19 mouse cellular contexts compared by ENCODE assay signal in genomic region chr6:7084370-7084769, GRCm38 (mm10).
DNase-seq lines count a peak whose midpoint lies in the region; ATAC-seq and TF ChIP-seq lines count a peak whose summit lies in the region.
"Had no signal": no experiment of that assay in that cellular context is flagged by ENCODE, and none has a peak within 500 bp of the region (broad histone marks: within the 10 kb centered on the region; RNA-seq: fewer than 3 reads in every experiment).

No protein-coding gene starts in this region.

- no peak overlapping the region for H3K27ac ChIP-seq in hindbrain, embryonic 14.5 days
- no peak overlapping the region for H3K27ac ChIP-seq in hindbrain, embryonic 10.5 days
- no peak overlapping the region for H3K27ac ChIP-seq in limb, embryonic 14.5 days (replicated peaks; ENCODE audit: low read depth, low read length)
- no peak overlapping the region for H3K27ac ChIP-seq in limb, embryonic 10.5 days
- H3K27ac ChIP-seq: forebrain, embryonic 15.5 days; kidney, embryonic 15.5 days; liver, embryonic 12.5 days; stomach, postnatal 0 days had no signal

- H3K4me3 ChIP-seq in hindbrain, embryonic 14.5 days (replicated peaks; ENCODE audit: low read length), result no peak overlapping the region
- no peak overlapping the region for H3K4me3 ChIP-seq in hindbrain, embryonic 10.5 days
- H3K4me3 ChIP-seq in limb, embryonic 14.5 days (replicated peaks; ENCODE audit: low read length), result no peak overlapping the region
- H3K4me3 ChIP-seq in limb, embryonic 10.5 days, result no peak overlapping the region
- H3K4me3 ChIP-seq: forebrain, embryonic 15.5 days; kidney, embryonic 15.5 days; liver, embryonic 12.5 days; megakaryocyte, embryonic 14.5 days had no signal

- TF ChIP-seq POLR2A in limb, embryonic 14.5 days (IDR thresholded peaks at IDR 0.05; ENCODE audit: borderline replicate concordance, extremely low read depth, insufficient read depth, insufficient read length), result no peak

- ATAC-seq in hindbrain, embryonic 14.5 days (ENCODE audit: low FRiP score), result peak; percentile 27; the same call in 1 of the 2 replicates
- 0 out of 2 replicates have a peak, but pooled peaks have one; percentile 44 for ATAC-seq in limb, embryonic 14.5 days (ENCODE audit: low FRiP score, low read depth)
- ATAC-seq: forebrain, embryonic 15.5 days; intestine, embryonic 16.5 days; liver, embryonic 12.5 days had no signal

- H3K9ac ChIP-seq in hindbrain, embryonic 14.5 days, result no peak overlapping the region
- H3K9ac ChIP-seq in limb, embryonic 14.5 days (ENCODE audit: low read depth, low read length, severe bottlenecking), result no peak overlapping the region
- H3K9ac ChIP-seq: forebrain, embryonic 15.5 days; kidney, embryonic 15.5 days; liver, embryonic 12.5 days had no signal

- no peaks in the 10 kb centered on the region for H3K27me3 ChIP-seq in hindbrain, embryonic 14.5 days (ENCODE audit: control insufficient read depth, insufficient read depth, low read length)
- H3K27me3 ChIP-seq in hindbrain, embryonic 10.5 days (ENCODE audit: insufficient read depth, poor library complexity, severe bottlenecking), result no peaks in the 10 kb centered on the region
- no peaks in the 10 kb centered on the region for H3K27me3 ChIP-seq in limb, embryonic 14.5 days (ENCODE audit: control insufficient read depth, insufficient read depth, low read length)
- H3K27me3 ChIP-seq in limb, embryonic 10.5 days (ENCODE audit: low read depth, poor library complexity, severe bottlenecking), result no peaks in the 10 kb centered on the region
- H3K27me3 ChIP-seq: forebrain, embryonic 15.5 days; kidney, embryonic 15.5 days; liver, embryonic 12.5 days; megakaryocyte, embryonic 14.5 days had no signal

- no peaks in the 10 kb centered on the region for H3K36me3 ChIP-seq in hindbrain, embryonic 14.5 days (replicated peaks; ENCODE audit: control insufficient read depth, insufficient read depth)
- no peaks in the 10 kb centered on the region for H3K36me3 ChIP-seq in hindbrain, embryonic 10.5 days
- no peaks in the 10 kb centered on the region for H3K36me3 ChIP-seq in limb, embryonic 14.5 days (ENCODE audit: control insufficient read depth, insufficient read depth, low read length)
- H3K36me3 ChIP-seq in limb, embryonic 10.5 days, result no peaks in the 10 kb centered on the region
- H3K36me3 ChIP-seq: forebrain, embryonic 15.5 days; kidney, embryonic 15.5 days; liver, embryonic 12.5 days had no signal

- WGBS in hindbrain, embryonic 14.5 days, result 63% methylated on average over 2 of the region's 2 CpGs
- WGBS in hindbrain, embryonic 10.5 days, result 76% methylated on average over 2 of the region's 2 CpGs
- 60% methylated on average over 2 of the region's 2 CpGs for WGBS in limb, embryonic 14.5 days
- 89% methylated on average over 2 of the region's 2 CpGs for WGBS in limb, embryonic 10.5 days

- no peak overlapping the region for H3K4me2 ChIP-seq in hindbrain, embryonic 14.5 days (replicated peaks)
- H3K4me2 ChIP-seq in limb, embryonic 14.5 days (replicated peaks; ENCODE audit: low read depth, low read length, severe bottlenecking), result no peak overlapping the region
- H3K4me2 ChIP-seq: forebrain, embryonic 15.5 days; kidney, embryonic 15.5 days; liver, embryonic 12.5 days had no signal

- no peak for DNase-seq in hindbrain, embryonic 14.5 days (ENCODE audit: low spot score)
- DNase-seq in hindbrain, embryonic 10.5 days (ENCODE audit: low spot score), result no peak
- DNase-seq in limb, embryonic 14.5 days (ENCODE audit: low spot score), result peak; percentile 44
- no peak for DNase-seq in limb, embryonic 10.5 days (ENCODE audit: low spot score)
- peak; percentile 9 for DNase-seq in 3134 (ENCODE audit: extremely low read depth, insufficient read length, low spot score)
- DNase-seq in brain, adult 2 months (ENCODE audit: low read depth, low spot score), result peak; percentile 38
- no peak for DNase-seq in gastrocnemius, postnatal 25 days
- DNase-seq: adrenal gland, adult 2 months; cerebellum, adult 9-10 months; heart, adult 11 months; kidney, postnatal 4 days; layer of hippocampus, postnatal 36 days; lung, adult 2 months had no signal

- H3K4me1 ChIP-seq in hindbrain, embryonic 14.5 days (replicated peaks; ENCODE audit: control insufficient read depth, insufficient read depth, low read length), result no peaks in the 10 kb centered on the region
- peaks cover 12% of the 10 kb centered on the region for H3K4me1 ChIP-seq in hindbrain, embryonic 10.5 days (replicated peaks)
- no peaks in the 10 kb centered on the region for H3K4me1 ChIP-seq in limb, embryonic 14.5 days (ENCODE audit: control insufficient read depth, insufficient read depth, low read length)
- H3K4me1 ChIP-seq in limb, embryonic 10.5 days, result no peaks in the 10 kb centered on the region
- H3K4me1 ChIP-seq: forebrain, embryonic 15.5 days; kidney, embryonic 15.5 days; liver, embryonic 12.5 days; megakaryocyte, embryonic 14.5 days had no signal

- H3K9me3 ChIP-seq in hindbrain, embryonic 14.5 days (ENCODE audit: control insufficient read depth, low read length), result no peaks in the 10 kb centered on the region
- H3K9me3 ChIP-seq in hindbrain, embryonic 10.5 days, result no peaks in the 10 kb centered on the region
- no peaks in the 10 kb centered on the region for H3K9me3 ChIP-seq in limb, embryonic 14.5 days (ENCODE audit: control insufficient read depth, low read length)
- H3K9me3 ChIP-seq in limb, embryonic 10.5 days (replicated peaks), result no peaks in the 10 kb centered on the region
- H3K9me3 ChIP-seq: forebrain, embryonic 15.5 days; kidney, embryonic 15.5 days; liver, embryonic 12.5 days; megakaryocyte, embryonic 14.5 days had no signal

Comparison
In these comparisons a context has a peak if more than half of its experiments do, and no peak if none do; other contexts are left out.
1. DNase-seq: peak in limb, embryonic 14.5 days (single experiment), 3134 (single experiment) and brain, adult 2 months (single experiment); none in hindbrain, embryonic 14.5 days (single experiment), hindbrain, embryonic 10.5 days (single experiment), limb, embryonic 10.5 days (single experiment) and gastrocnemius, postnatal 25 days (single experiment).